Mouse (Mus musculus) embryonic fibroblast, embryonic 13.5 days (primary cell): ENCODE results near the gene Olfr313.

Experiments used
- CTCF ChIP-seq: IDR thresholded peaks from 2 replicates; pipeline ENCODE4 v1.5.1; 2011; ENCODE audit warnings: mild to moderate bottlenecking, control low read depth, low read length, moderate library complexity, borderline replicate concordance; ENCODE audit not compliant: insufficient read depth
- POLR2A ChIP-seq: IDR thresholded peaks from 2 replicates; pipeline ENCODE4 v1.6.1; 2011; ENCODE audit warnings: low read depth, mild to moderate bottlenecking, control low read depth, low read length, moderate library complexity

GRCm38 (mm10) chr11:58789532-58789931 is 25.3 kb upstream of the Olfr313 start:
- TF ChIP-seq CTCF (no peak), POLR2A (no peak)
